Mouse (Mus musculus) neural tube, embryonic 15.5 days (tissue): ENCODE results near the gene Gpr4. TPM values are rescaled to one million over a fixed set of nuclear protein-coding genes. Genes with fewer than 3 reads are reported as not detected.
A peak's percentile ranks its signal among the peaks of the same experiment; 100 is the strongest.

Source experiments
- ATAC-seq: fragments of 200-750 bp; cut with Nextera tagmentation; 2 replicates; pipeline ENCODE4 v1.8.0; 2017; ENCODE audit warnings: mild to moderate bottlenecking, moderate TSS enrichment, moderate library complexity; ENCODE audit not compliant: low FRiP score
- H3K27ac ChIP-seq: fragments of 300-500 bp; sonication (generic); replicated peaks from 2 replicates; pipeline ENCODE4 v1.5.1; 2015; ENCODE audit warnings: mild to moderate bottlenecking, inconsistent platforms
- H3K27me3 ChIP-seq: fragments of 300-500 bp; sonication (generic); replicated peaks from 2 replicates; pipeline ENCODE4 v1.6.1; 2015; ENCODE audit warnings: inconsistent platforms
- H3K36me3 ChIP-seq: fragments of 300-500 bp; sonication (generic); 2 replicates; pipeline ENCODE4 v1.6.1; 2015; ENCODE audit warnings: inconsistent platforms
- H3K4me1 ChIP-seq: fragments of 300-500 bp; sonication (generic); 2 replicates; pipeline ENCODE4 v1.6.1; 2015; ENCODE audit warnings: inconsistent platforms
- H3K4me2 ChIP-seq: fragments of 300-500 bp; sonication (generic); 2 replicates; pipeline ENCODE4 v1.6.1; 2015; ENCODE audit warnings: inconsistent platforms, mild to moderate bottlenecking, moderate library complexity
- H3K4me3 ChIP-seq: fragments of 300-500 bp; sonication (generic); replicated peaks from 2 replicates; pipeline ENCODE4 v1.5.1; 2015; ENCODE audit warnings: mild to moderate bottlenecking, inconsistent platforms
- H3K9ac ChIP-seq: fragments of 300-500 bp; sonication (generic); replicated peaks from 2 replicates; pipeline ENCODE4 v1.6.1; 2015; ENCODE audit warnings: mild to moderate bottlenecking, inconsistent platforms
- H3K9me3 ChIP-seq: fragments of 300-500 bp; sonication (generic); replicated peaks from 2 replicates; pipeline ENCODE4 v1.6.1; 2016; ENCODE audit warnings: inconsistent platforms
- WGBS: fragments of 180-500 bp; shearing (Covaris S2); methylation state at CpG from one replicate; pipeline ENCODE4 v1.1.7; 2015; ENCODE audit warnings: mixed read lengths; 5-methylcytosine and 5-hydroxymethylcytosine counted together
- polyA plus RNA-seq: library from polyadenylated mRNA; unstranded; fragments of >200 nt; fragmentation: Nextera tagmentation; extraction: Ambion mirVana; gene quantifications from 2 replicates; pipeline ENCODE4 v1.2.1, GENCODE M21; 2015

Gene Gpr4
- 3.1 and 3.3 TPM in 2 replicates for polyA plus RNA-seq

- peak within 1 kb of the TSS; percentile 91 for H3K4me2 ChIP-seq
- no peaks in the 10 kb centered on the region for H3K36me3 ChIP-seq
- peak within 1 kb of the TSS; percentile 52 for H3K9ac ChIP-seq
- H3K27me3 ChIP-seq, result peaks cover 15% of the 10 kb centered on the region; the same call in 1 of the 2 replicates
- H3K4me3 ChIP-seq, result peak within 1 kb of the TSS; percentile 51
- H3K27ac ChIP-seq, result no peak within 1 kb of the TSS
- H3K9me3 ChIP-seq, result no peaks in the 10 kb centered on the region
- 2% methylated on average over 28 of the region's 30 CpGs for WGBS
- H3K4me1 ChIP-seq, result peaks cover 13% of the 10 kb centered on the region
- ATAC-seq, result peak; percentile 75
Measured at GRCm38 (mm10) chr7:19211996-19212755, at the start of gene Gpr4. TSS of gene Gpr4 (plus strand) at chr7:19212538.

GRCm38 (mm10) chr7:19162928-19163327 lies 49.4 kb upstream of the Gpr4 start:
- ATAC-seq, result no peak
- Histone ChIP-seq H3K27ac (no peak overlapping the region), H3K36me3 (no peaks in the 10 kb centered on the region), H3K4me1 (peaks cover 33% of the 10 kb centered on the region), H3K9me3 (no peaks in the 10 kb centered on the region), H3K27me3 (peaks cover 48% of the 10 kb centered on the region), H3K9ac (no peak overlapping the region), H3K4me2 (no peak overlapping the region), H3K4me3 (no peak overlapping the region)
- WGBS, result 88% methylated on average over 7 of the region's 7 CpGs

- no peaks in the 10 kb centered on the region for H3K36me3 ChIP-seq
- H3K27me3 ChIP-seq, result peaks cover 48% of the 10 kb centered on the region
- WGBS, result 26% methylated on average over 12 of the region's 12 CpGs
- H3K27ac ChIP-seq, result no peak overlapping the region
- ATAC-seq, result no peak
- no peak overlapping the region for H3K4me3 ChIP-seq
- no peak overlapping the region for H3K9ac ChIP-seq
- H3K9me3 ChIP-seq, result no peaks in the 10 kb centered on the region
- peaks cover 33% of the 10 kb centered on the region for H3K4me1 ChIP-seq
- H3K4me2 ChIP-seq, result peak overlapping the region; percentile 32; the same call in 1 of the 2 replicates
Measured at GRCm38 (mm10) chr7:19163752-19164151, 48.6 kb upstream of the Gpr4 start.

- ATAC-seq, result no peak
- no peaks in the 10 kb centered on the region for H3K9me3 ChIP-seq
- H3K27me3 ChIP-seq, result peaks cover 48% of the 10 kb centered on the region
Measured at GRCm38 (mm10) chr7:19164189-19164588, 48.1 kb upstream of the Gpr4 start.

GRCm38 (mm10) chr7:19164978-19165377 lies 47.4 kb upstream of the Gpr4 start:
- no peaks in the 10 kb centered on the region for H3K36me3 ChIP-seq
- no peaks in the 10 kb centered on the region for H3K9me3 ChIP-seq
- H3K4me1 ChIP-seq, result peaks cover 24% of the 10 kb centered on the region
- no peak overlapping the region for H3K4me3 ChIP-seq
- peak overlapping the region; percentile 32 for H3K4me2 ChIP-seq
- H3K9ac ChIP-seq, result no peak overlapping the region
- peaks cover 41% of the 10 kb centered on the region for H3K27me3 ChIP-seq
- H3K27ac ChIP-seq, result no peak overlapping the region
- ATAC-seq, result no peak
- WGBS, result 2% methylated on average over 13 of the region's 13 CpGs

More at GRCm38 (mm10) chr7:19164189-19164588, 48.1 kb upstream of the Gpr4 start:
- H3K36me3 ChIP-seq, result no peaks in the 10 kb centered on the region
- no peak overlapping the region for H3K4me3 ChIP-seq
- H3K27ac ChIP-seq, result no peak overlapping the region
- WGBS, result 2% methylated on average over 6 of the region's 6 CpGs
- H3K9ac ChIP-seq, result no peak overlapping the region
- H3K4me1 ChIP-seq, result peaks cover 32% of the 10 kb centered on the region
- peak overlapping the region; percentile 32 for H3K4me2 ChIP-seq

GRCm38 (mm10) chr7:19165656-19166423 lies 46.5 kb upstream of the Gpr4 start, which contains the start of gene Gipr:
TSS of gene Gipr (minus strand) at chr7:19166127.
- ATAC-seq, result no peak
- Histone ChIP-seq H3K36me3 (no peaks in the 10 kb centered on the region), H3K4me2 (peak within 1 kb of the TSS; percentile 32), H3K27me3 (peaks cover 37% of the 10 kb centered on the region), H3K9ac (0 out of 2 replicates have a peak within 1 kb of the TSS, but pooled peaks have one; percentile 23), H3K9me3 (no peaks in the 10 kb centered on the region), H3K4me1 (peaks cover 17% of the 10 kb centered on the region), H3K27ac (no peak within 1 kb of the TSS), H3K4me3 (no peak within 1 kb of the TSS)
- WGBS, result 8% methylated on average over 14 of the region's 14 CpGs

GRCm38 (mm10) chr7:19166990-19167389 lies 45.3 kb upstream of the Gpr4 start:
- ATAC-seq, result no peak
- H3K9ac ChIP-seq, result no peak overlapping the region
- no peaks in the 10 kb centered on the region for H3K36me3 ChIP-seq
- H3K4me1 ChIP-seq, result peaks cover 22% of the 10 kb centered on the region
- H3K4me3 ChIP-seq, result no peak overlapping the region
- no peak overlapping the region for H3K4me2 ChIP-seq
- peaks cover 32% of the 10 kb centered on the region for H3K27me3 ChIP-seq
- WGBS, result 92% methylated on average over 3 of the region's 3 CpGs
- H3K27ac ChIP-seq, result no peak overlapping the region
- no peaks in the 10 kb centered on the region for H3K9me3 ChIP-seq

- no peaks in the 10 kb centered on the region for H3K9me3 ChIP-seq
- peaks cover 34% of the 10 kb centered on the region for H3K4me1 ChIP-seq
- no peak overlapping the region for H3K4me3 ChIP-seq
- no peak overlapping the region for H3K27ac ChIP-seq
- no peaks in the 10 kb centered on the region for H3K36me3 ChIP-seq
- no peak for ATAC-seq
- no peak overlapping the region for H3K4me2 ChIP-seq
- no peak overlapping the region for H3K9ac ChIP-seq
- WGBS, result 60% methylated on average over 10 of the region's 10 CpGs
- H3K27me3 ChIP-seq, result peaks cover 12% of the 10 kb centered on the region
Measured at GRCm38 (mm10) chr7:19169506-19169905, 42.8 kb upstream of the Gpr4 start.

- Histone ChIP-seq H3K4me1 (peaks cover 28% of the 10 kb centered on the region), H3K27ac (0 out of 2 replicates have a peak overlapping the region, but pooled peaks have one; percentile 18)
- 56% methylated on average over 8 of the region's 8 CpGs for WGBS
Measured at GRCm38 (mm10) chr7:19170142-19170541, 42.2 kb upstream of the Gpr4 start.

GRCm38 (mm10) chr7:19171831-19172230 lies 40.5 kb upstream of the Gpr4 start:
- H3K4me3 ChIP-seq, result no peak overlapping the region
- H3K9ac ChIP-seq, result no peak overlapping the region; the same call in 1 of the 2 replicates
- 52% methylated on average over 8 of the region's 8 CpGs for WGBS
- no peaks in the 10 kb centered on the region for H3K36me3 ChIP-seq
- H3K27ac ChIP-seq, result peak overlapping the region; percentile 33; the same call in 1 of the 2 replicates
- H3K27me3 ChIP-seq, result 0 out of 2 replicates have a peak, but pooled peaks cover under 1% of the 10 kb centered on the region
- H3K4me2 ChIP-seq, result no peak overlapping the region
- ATAC-seq, result no peak
- no peaks in the 10 kb centered on the region for H3K9me3 ChIP-seq
- peaks cover 28% of the 10 kb centered on the region for H3K4me1 ChIP-seq

More at GRCm38 (mm10) chr7:19170142-19170541, 42.2 kb upstream of the Gpr4 start:
- Histone ChIP-seq H3K9ac (no peak overlapping the region), H3K4me3 (no peak overlapping the region), H3K27me3 (peaks cover 5% of the 10 kb centered on the region), H3K9me3 (no peaks in the 10 kb centered on the region), H3K36me3 (no peaks in the 10 kb centered on the region), H3K4me2 (no peak overlapping the region)
- ATAC-seq, result no peak

GRCm38 (mm10) chr7:19172874-19173273 lies 39.5 kb upstream of the Gpr4 start:
- Histone ChIP-seq H3K4me3 (peak overlapping the region; percentile 29), H3K4me1 (peaks cover 38% of the 10 kb centered on the region), H3K27me3 (peaks cover 11% of the 10 kb centered on the region; the same call in 1 of the 2 replicates), H3K27ac (peak overlapping the region; percentile 54; the same call in 1 of the 2 replicates), H3K9ac (0 out of 2 replicates have a peak overlapping the region, but pooled peaks have one; percentile 32), H3K9me3 (no peaks in the 10 kb centered on the region), H3K4me2 (peak overlapping the region; percentile 59), H3K36me3 (no peaks in the 10 kb centered on the region)
- WGBS, result 5% methylated on average over 17 of the region's 17 CpGs
- ATAC-seq, result no peak
